ENCODE assay signal across 25 mouse cellular contexts in the genomic region with DNA sequence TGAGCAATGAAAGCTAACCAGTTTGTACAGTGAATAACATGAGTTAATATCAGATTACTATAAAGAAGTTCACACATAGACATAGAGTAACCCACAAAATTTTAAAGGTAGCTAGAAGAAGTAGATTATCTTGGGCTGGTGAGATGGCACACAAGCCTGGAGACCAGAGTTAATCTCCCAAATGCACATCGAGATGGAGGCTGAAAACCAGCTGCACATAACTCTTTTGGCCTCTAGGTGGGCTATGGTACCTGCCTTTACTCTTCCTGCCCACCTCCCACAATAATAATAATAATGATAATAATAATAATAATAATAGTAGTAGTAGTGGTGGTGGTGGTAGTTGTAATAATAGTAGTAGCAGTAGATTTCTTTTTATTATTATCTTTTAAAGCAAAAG. TPM values are rescaled to one million over a fixed set of nuclear protein-coding genes. Genes with fewer than 3 reads are reported as not detected.
DNase-seq lines count a peak whose midpoint lies in the region; ATAC-seq and TF ChIP-seq lines count a peak whose summit lies in the region.
"Had no signal": no experiment of that assay in that cellular context is flagged by ENCODE, and none has a peak within 500 bp of the region (broad histone marks: within the 10 kb centered on the region; RNA-seq: fewer than 3 reads in every experiment).

No protein-coding gene starts in this region.

- no peaks in the 10 kb centered on the region for H3K9me3 ChIP-seq in liver, embryonic 11.5 days (ENCODE audit: control insufficient read depth, low read length)
- no peaks in the 10 kb centered on the region for H3K9me3 ChIP-seq in liver, embryonic 14.5 days (ENCODE audit: control insufficient read depth, low read length)
- H3K9me3 ChIP-seq: embryonic facial prominence, embryonic 13.5 days; forebrain, embryonic 10.5 days had no signal

- no peaks in the 10 kb centered on the region for H3K4me1 ChIP-seq in liver, embryonic 11.5 days (replicated peaks; ENCODE audit: control insufficient read depth, insufficient read depth, low read length)
- no peaks in the 10 kb centered on the region for H3K4me1 ChIP-seq in liver, embryonic 14.5 days (replicated peaks; ENCODE audit: control insufficient read depth in 2 of 2, insufficient read depth in 2 of 2, low read length in 1 of 2)
- H3K4me1 ChIP-seq: embryonic facial prominence, embryonic 13.5 days; forebrain, embryonic 10.5 days had no signal

- no peak for DNase-seq in liver, embryonic 11.5 days (ENCODE audit: low spot score)
- no peak for DNase-seq in liver
- no peak for DNase-seq in Patski (ENCODE audit: low read depth, low spot score)
- no peak for DNase-seq in liver, embryonic 14.5 days (ENCODE audit: low read depth in 3 of 3, low spot score in 3 of 3)
- peak; percentile 10 for DNase-seq in splenic B cell, adult 2 months (ENCODE audit: low read depth, low spot score)
- DNase-seq in layer of hippocampus, postnatal 10 days (ENCODE audit: low spot score in 2 of 2): no peak
- DNase-seq: adrenal gland, postnatal 14 days; cerebellum, adult 18-20 months; cerebellum, postnatal 10 days; forebrain, postnatal 0 days; gastrocnemius, postnatal 10 days; heart, postnatal 4 days; kidney, adult 2 months; kidney, postnatal 36 days; spleen, adult 18-20 months; thymus, adult 2 months; thymus, postnatal 36 days had no signal

- no peaks in the 10 kb centered on the region for H3K27me3 ChIP-seq in liver, embryonic 11.5 days (replicated peaks; ENCODE audit: control insufficient read depth, insufficient read depth, low read length)
- no peaks in the 10 kb centered on the region for H3K27me3 ChIP-seq in Patski
- H3K27me3 ChIP-seq in liver, embryonic 14.5 days (ENCODE audit: control insufficient read depth, insufficient read depth, low read length): no peaks in the 10 kb centered on the region
- no peaks in the 10 kb centered on the region for H3K27me3 ChIP-seq in splenic B cell, adult 2 months (ENCODE audit: control insufficient read depth, insufficient read depth, low read length, poor library complexity, severe bottlenecking)
- H3K27me3 ChIP-seq: embryonic facial prominence, embryonic 13.5 days had no signal

- POLR2A ChIA-PET in Patski (lab: Charles Lee): no interaction called here

- H3K4me3 ChIP-seq in liver, embryonic 11.5 days (ENCODE audit: low read depth, low read length): no peak overlapping the region
- no peak overlapping the region for H3K4me3 ChIP-seq in liver, embryonic 14.5 days (ENCODE audit: insufficient read depth in 1 of 2, low read depth in 2 of 2, low read length in 2 of 2)
- H3K4me3 ChIP-seq: embryonic facial prominence, embryonic 13.5 days; forebrain, embryonic 10.5 days had no signal

- ATAC-seq in liver, embryonic 11.5 days (replicated peaks; ENCODE audit: low FRiP score): 0 out of 2 replicates have a peak, but pooled peaks have one; percentile 37
- no peak for ATAC-seq in Patski
- no peak for ATAC-seq in liver, embryonic 14.5 days (ENCODE audit: insufficient read depth)
- no peak for ATAC-seq in megakaryocyte, adult 5-6 weeks (ENCODE audit: poor library complexity, severe bottlenecking)
- ATAC-seq: forebrain, postnatal 0 days; midbrain, embryonic 16.5 days had no signal

- in situ Hi-C loops in Patski (cut with MboI; ENCODE audit: low pct_unique_long_range_greater_than_20kb): no loop called here

- no peak overlapping the region for H3K4me2 ChIP-seq in liver, embryonic 11.5 days
- no peak overlapping the region for H3K4me2 ChIP-seq in liver, embryonic 14.5 days (ENCODE audit: low read depth)
- H3K4me2 ChIP-seq: embryonic facial prominence, embryonic 13.5 days; heart, embryonic 11.5 days; hindbrain, embryonic 14.5 days; midbrain, embryonic 11.5 days had no signal

- H3K36me3 ChIP-seq in liver, embryonic 11.5 days (ENCODE audit: control insufficient read depth, insufficient read depth, low read length): peaks cover 15% of the 10 kb centered on the region
- peaks cover 5% of the 10 kb centered on the region for H3K36me3 ChIP-seq in liver, embryonic 14.5 days (replicated peaks; ENCODE audit: control insufficient read depth, insufficient read depth, low read depth)
- peaks cover 14% of the 10 kb centered on the region for H3K36me3 ChIP-seq in splenic B cell, adult 2 months (ENCODE audit: control insufficient read depth, insufficient read depth, low read length, poor library complexity, severe bottlenecking)

- 90% methylated on average over 1 of the region's 1 CpGs for WGBS in liver, embryonic 11.5 days
- WGBS in liver, embryonic 14.5 days (ENCODE audit: insufficient replicate concordance): 57% methylated on average over 1 of the region's 1 CpGs

- TF ChIP-seq EP300 in liver, embryonic 14.5 days (IDR thresholded peaks at IDR 0.05; ENCODE audit: low read depth): no peak

- CTCF ChIA-PET in Patski (lab: Charles Lee): interaction anchor here (1.3 to 2.0 kb wide), 2 partner anchors 9 to 563 kb away, joined by 3 to 5 read pairs; no protein-coding TSS in a partner anchor

- no peak overlapping the region for H3K27ac ChIP-seq in liver, embryonic 11.5 days (ENCODE audit: low read depth, low read length)
- no peak overlapping the region for H3K27ac ChIP-seq in liver, embryonic 14.5 days
- H3K27ac ChIP-seq: embryonic facial prominence, embryonic 13.5 days; forebrain, embryonic 10.5 days; hindbrain, embryonic 14.5 days; macrophage had no signal

- no peak overlapping the region for H3K9ac ChIP-seq in liver, embryonic 11.5 days (ENCODE audit: low read depth, low read length)
- no peak overlapping the region for H3K9ac ChIP-seq in liver, embryonic 14.5 days (replicated peaks)
- H3K9ac ChIP-seq: embryonic facial prominence, embryonic 13.5 days; forebrain, postnatal 0 days; hindbrain, embryonic 14.5 days had no signal

- peak; percentile 30 for TF ChIP-seq CTCF in Patski (IDR thresholded peaks at IDR 0.05)
- 0 out of 2 replicates have a peak, but pooled peaks have one; percentile 11 for TF ChIP-seq CTCF in liver, embryonic 14.5 days (IDR thresholded peaks at IDR 0.05; ENCODE audit: low read depth)

RNA-seq across cellular contexts. Expression of gene Cep57, which starts 32.6 kb away (rescaled TPM):
- polyA plus RNA-seq in liver, embryonic 11.5 days (2014; fragmentation: Nextera tagmentation; extraction: Ambion mirVana): 55.9 and 62.8 TPM in 2 replicates
- polyA plus RNA-seq in Patski (2021): 44.0 TPM
- 14.6 and 26.2 TPM in 2 replicates for polyA plus RNA-seq in liver, embryonic 14.5 days (2012; rRNA removed)
- 34.5 and 37.2 TPM in 2 replicates for polyA plus RNA-seq in liver, embryonic 14.5 days (2014; fragmentation: Nextera tagmentation; extraction: Ambion mirVana)
- total RNA-seq in megakaryocyte, adult 5-6 weeks (2015): 35.8 and 39.9 TPM in 2 replicates
- 46.2 and 48.4 TPM in 2 replicates for total RNA-seq in megakaryocyte, adult 5-6 weeks (2017)
- total RNA-seq in layer of hippocampus, postnatal 10 days (2021): 10 to 100 TPM; 19.2 to 19.3 TPM

RNA-seq across cellular contexts. Expression of gene Fam76b, which starts 33.2 kb away (rescaled TPM):
- polyA plus RNA-seq in liver, embryonic 11.5 days (2014; fragmentation: Nextera tagmentation; extraction: Ambion mirVana): 20.5 and 21.5 TPM in 2 replicates
- polyA plus RNA-seq in Patski (2021): 22.0 TPM
- polyA plus RNA-seq in liver, embryonic 14.5 days (2012; rRNA removed): 9.0 and 11.7 TPM in 2 replicates
- polyA plus RNA-seq in liver, embryonic 14.5 days (2014; fragmentation: Nextera tagmentation; extraction: Ambion mirVana): 8.5 and 8.9 TPM in 2 replicates
- 59.9 and 65.9 TPM in 2 replicates for total RNA-seq in megakaryocyte, adult 5-6 weeks (2015)
- total RNA-seq in megakaryocyte, adult 5-6 weeks (2017): 75.8 and 89.9 TPM in 2 replicates
- 10 to 100 TPM; 27.2 to 28.7 TPM for total RNA-seq in layer of hippocampus, postnatal 10 days (2021)

RNA-seq across cellular contexts. Expression of gene Mtmr2, which starts 46.1 kb away (rescaled TPM):
- polyA plus RNA-seq in liver, embryonic 11.5 days (2014; fragmentation: Nextera tagmentation; extraction: Ambion mirVana): 53.2 and 53.7 TPM in 2 replicates
- polyA plus RNA-seq in Patski (2021): 68.0 TPM
- 5.5 and 5.9 TPM in 2 replicates for polyA plus RNA-seq in liver, embryonic 14.5 days (2012; rRNA removed)
- polyA plus RNA-seq in liver, embryonic 14.5 days (2014; fragmentation: Nextera tagmentation; extraction: Ambion mirVana): 18.1 and 18.6 TPM in 2 replicates
- total RNA-seq in megakaryocyte, adult 5-6 weeks (2015): 36.9 and 37.6 TPM in 2 replicates
- 61.4 and 78.3 TPM in 2 replicates for total RNA-seq in megakaryocyte, adult 5-6 weeks (2017)
- total RNA-seq in layer of hippocampus, postnatal 10 days (2021): 10 to 100 TPM; 42.3 to 48.5 TPM
